Mouse (Mus musculus): ENCODE data around the gene Sstr5.

The Sstr5 gene

GRCm38 (mm10) chr17:25474330-25475077 is 22.6 kb downstream of the Sstr5 start:
- peak; percentile 49 for DNase-seq (ENCODE audit: extremely low spot score, low read depth, low spot score)

GRCm38 (mm10) chr17:25472044-25472443 is 25.0 kb downstream of the Sstr5 start:
- no peak for DNase-seq (ENCODE audit: extremely low spot score, low read depth, low spot score)

- DNase-seq (ENCODE audit: extremely low spot score, low read depth, low spot score) = no peak
Observed at GRCm38 (mm10) chr17:25471418-25471817, 25.7 kb downstream of the Sstr5 start.

GRCm38 (mm10) chr17:25469798-25470197 is 27.3 kb downstream of the Sstr5 start:
- peak; percentile 39 for DNase-seq (ENCODE audit: extremely low spot score, low read depth, low spot score)

- DNase-seq (ENCODE audit: extremely low spot score, low read depth, low spot score) = no peak
Observed at GRCm38 (mm10) chr17:25468301-25468700, 28.8 kb downstream of the Sstr5 start.

- DNase-seq (ENCODE audit: extremely low spot score, low read depth, low spot score) = no peak
Observed at GRCm38 (mm10) chr17:25467781-25468180, 29.3 kb downstream of the Sstr5 start.

- DNase-seq (ENCODE audit: extremely low spot score, low read depth, low spot score) = no peak
Observed at GRCm38 (mm10) chr17:25466257-25466656, 30.8 kb downstream of the Sstr5 start.

GRCm38 (mm10) chr17:25464091-25464490 is 33.0 kb downstream of the Sstr5 start:
- no peak for DNase-seq (ENCODE audit: extremely low spot score, low read depth, low spot score)

GRCm38 (mm10) chr17:25463326-25463945 is 33.7 kb downstream of the Sstr5 start:
- DNase-seq (ENCODE audit: extremely low spot score, low read depth, low spot score) = no peak

GRCm38 (mm10) chr17:25462236-25462875 is 34.7 kb downstream of the Sstr5 start:
- no peak for DNase-seq (ENCODE audit: extremely low spot score, low read depth, low spot score)

GRCm38 (mm10) chr17:25456540-25456939 is 40.5 kb downstream of the Sstr5 start:
- DNase-seq (ENCODE audit: extremely low spot score, low read depth, low spot score) = no peak

GRCm38 (mm10) chr17:25454272-25454671 is 42.8 kb downstream of the Sstr5 start, which contains the start of gene Tekt4:
Tekt4 (plus strand) TSS chr17:25454615.
- no peak for DNase-seq (ENCODE audit: extremely low spot score, low read depth, low spot score)

- DNase-seq (ENCODE audit: extremely low spot score, low read depth, low spot score) = no peak
Observed at GRCm38 (mm10) chr17:25452246-25452965, 44.7 kb downstream of the Sstr5 start.

- DNase-seq (ENCODE audit: extremely low spot score, low read depth, low spot score) = no peak
Observed at GRCm38 (mm10) chr17:25450329-25450728, 46.8 kb downstream of the Sstr5 start.

- DNase-seq (ENCODE audit: extremely low spot score, low read depth, low spot score) = no peak
Observed at GRCm38 (mm10) chr17:25447865-25448264, 49.2 kb downstream of the Sstr5 start.

GRCm38 (mm10) chr17:25445841-25446240 is 51.2 kb downstream of the Sstr5 start:
- DNase-seq (ENCODE audit: extremely low spot score, low read depth, low spot score) = no peak

- DNase-seq (ENCODE audit: extremely low spot score, low read depth, low spot score) = no peak
Observed at GRCm38 (mm10) chr17:25445074-25445473, 52.0 kb downstream of the Sstr5 start.

- no peak for DNase-seq (ENCODE audit: extremely low spot score, low read depth, low spot score)
Observed at GRCm38 (mm10) chr17:25442889-25443288, 54.2 kb downstream of the Sstr5 start.

- DNase-seq (ENCODE audit: extremely low spot score, low read depth, low spot score) = no peak
Observed at GRCm38 (mm10) chr17:25441417-25441816, 55.7 kb downstream of the Sstr5 start.
